Mouse (Mus musculus) E14TG2a.4 (cell line): ENCODE results near the gene Agrn.

Experiments
- H3K27me3 ChIP-seq: 2 replicates; pipeline ENCODE4 v1.6.1; 2014; ENCODE audit warnings: low read length, control low read depth; ENCODE audit not compliant: insufficient read depth
- H3K36me3 ChIP-seq: 2 replicates; pipeline ENCODE4 v1.6.1; 2014; ENCODE audit warnings: low read length, control low read depth; ENCODE audit not compliant: insufficient read depth
- H3K4me1 ChIP-seq: replicated peaks from 2 replicates; pipeline ENCODE4 v1.6.1; 2014; ENCODE audit warnings: low read depth, low read length, control low read depth
- H3K4me3 ChIP-seq: replicated peaks from 2 replicates; pipeline ENCODE4 v1.5.1; 2014; ENCODE audit warnings: mild to moderate bottlenecking, low read length
- H3K9me3 ChIP-seq: 2 replicates; pipeline ENCODE4 v1.6.1; 2014; ENCODE audit warnings: low read length, control low read depth
- CTCF ChIP-seq: conservative IDR thresholded peaks from 2 replicates; pipeline ENCODE4 v1.5.1; 2014; ENCODE audit warnings: low read length
- NANOG ChIP-seq: IDR thresholded peaks from 2 replicates; pipeline ENCODE4 v1.6.1; 2014; ENCODE audit warnings: borderline replicate concordance, low read length, mixed read lengths
- POU5F1 ChIP-seq: IDR thresholded peaks from 2 replicates; pipeline ENCODE4 v1.6.1; 2014; ENCODE audit warnings: low read length, borderline replicate concordance

The Agrn gene

GRCm38 (mm10) chr4:156130940-156131339, 66.3 kb downstream of the Agrn start:
- H3K27me3 ChIP-seq, result peaks cover 18% of the 10 kb centered on the region
- peaks cover 23% of the 10 kb centered on the region for H3K9me3 ChIP-seq
- no peak overlapping the region for H3K4me3 ChIP-seq
- H3K4me1 ChIP-seq, result peaks cover 63% of the 10 kb centered on the region
- peaks cover 30% of the 10 kb centered on the region for H3K36me3 ChIP-seq
- no peak for TF ChIP-seq POU5F1
- TF ChIP-seq NANOG, result no peak
- no peak for TF ChIP-seq CTCF

DNA sequence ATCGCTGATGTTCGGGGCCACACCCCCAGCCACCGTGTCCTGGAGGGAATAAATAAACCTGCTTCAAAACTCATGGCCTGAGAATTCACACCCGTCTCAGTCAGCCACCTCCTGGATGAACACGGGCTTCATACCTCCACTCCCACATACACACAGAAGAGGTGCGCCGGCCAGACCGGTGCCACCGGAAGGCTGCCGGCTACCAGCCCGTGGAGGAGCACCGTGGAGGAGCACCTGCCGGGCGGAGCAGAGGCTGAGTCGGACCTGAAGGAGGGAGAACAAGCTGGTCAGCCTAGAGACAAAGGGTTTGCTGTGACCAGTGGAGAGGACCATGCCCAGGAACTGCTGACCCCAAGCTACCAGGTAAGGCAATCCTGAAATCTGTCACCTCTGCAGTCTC, 66.9 kb downstream of the Agrn start, which contains the start of gene Rnf223:
Gene Rnf223, plus strand, starts transcription at position 78 of the 400 bp plus-strand sequence.
- Histone ChIP-seq H3K36me3 (peaks cover 35% of the 10 kb centered on the region), H3K4me3 (no peak within 1 kb of the TSS), H3K27me3 (peaks cover 18% of the 10 kb centered on the region), H3K4me1 (peaks cover 58% of the 10 kb centered on the region), H3K9me3 (peaks cover 28% of the 10 kb centered on the region)
- TF ChIP-seq POU5F1 (no peak), NANOG (no peak), CTCF (no peak)

DNA sequence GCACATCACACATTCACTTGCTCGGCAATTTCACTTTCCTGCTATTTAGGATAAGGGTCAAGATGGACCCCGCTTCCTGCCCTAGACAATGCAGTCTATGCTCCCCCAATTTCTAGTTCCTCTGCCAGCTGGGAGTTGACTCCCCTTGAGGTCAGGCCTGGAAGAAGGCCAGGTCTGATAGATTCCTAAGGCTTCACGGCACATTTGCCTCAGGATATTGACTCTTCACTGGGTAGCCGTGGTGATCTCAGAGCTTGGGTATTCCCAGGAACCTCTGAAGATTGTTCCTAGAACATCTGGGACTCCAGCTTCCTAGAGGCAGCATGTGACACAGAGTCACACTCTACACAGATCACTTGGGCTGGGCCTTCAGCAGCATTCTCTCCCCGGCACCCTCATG, 68.5 kb downstream of the Agrn start:
- TF ChIP-seq POU5F1 (no peak), NANOG (no peak), CTCF (no peak)
- Histone ChIP-seq H3K36me3 (peaks cover 52% of the 10 kb centered on the region), H3K4me3 (no peak overlapping the region), H3K9me3 (peaks cover 29% of the 10 kb centered on the region), H3K4me1 (peaks cover 42% of the 10 kb centered on the region), H3K27me3 (peaks cover 18% of the 10 kb centered on the region)

- peaks cover 23% of the 10 kb centered on the region for H3K4me1 ChIP-seq
- no peak for TF ChIP-seq CTCF
- TF ChIP-seq POU5F1, result no peak
- no peak for TF ChIP-seq NANOG
- H3K4me3 ChIP-seq, result no peak overlapping the region
- H3K9me3 ChIP-seq, result peaks cover 29% of the 10 kb centered on the region
- peaks cover 5% of the 10 kb centered on the region; the same call in 1 of the 2 replicates for H3K27me3 ChIP-seq
- H3K36me3 ChIP-seq, result peaks cover 71% of the 10 kb centered on the region
Measured at GRCm38 (mm10) chr4:156126841-156127240, 70.4 kb downstream of the Agrn start.

DNA sequence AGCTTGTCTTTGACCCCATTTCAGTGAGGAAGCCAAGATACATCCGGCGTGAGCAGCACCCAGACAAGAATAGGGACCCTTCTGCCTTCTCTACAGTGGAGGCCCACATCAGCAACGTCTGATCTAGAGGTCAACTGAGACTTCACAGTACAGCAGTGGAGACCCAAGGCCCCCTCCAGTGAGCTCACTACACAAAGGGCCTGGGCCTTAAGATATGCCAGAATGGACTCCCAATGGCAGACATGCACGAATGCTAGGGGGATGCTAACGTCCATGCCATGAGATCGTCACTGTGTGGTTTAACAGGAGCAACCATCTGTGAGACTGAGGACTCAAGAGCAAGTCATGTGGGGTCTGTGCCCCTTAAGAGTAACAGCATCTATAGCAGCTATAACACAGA, 71.9 kb downstream of the Agrn start:
- no peak for TF ChIP-seq POU5F1
- no peak for TF ChIP-seq NANOG
- TF ChIP-seq CTCF, result no peak
- Histone ChIP-seq H3K27me3 (no peaks in the 10 kb centered on the region), H3K9me3 (peaks cover 29% of the 10 kb centered on the region), H3K4me3 (no peak overlapping the region), H3K36me3 (peaks cover 85% of the 10 kb centered on the region), H3K4me1 (peaks cover 20% of the 10 kb centered on the region)

GRCm38 (mm10) chr4:156124077-156124476, 73.2 kb downstream of the Agrn start:
- H3K4me1 ChIP-seq, result peaks cover 16% of the 10 kb centered on the region; the same call in 1 of the 2 replicates
- peaks cover 98% of the 10 kb centered on the region for H3K36me3 ChIP-seq
- TF ChIP-seq CTCF, result no peak
- TF ChIP-seq NANOG, result no peak
- no peak for TF ChIP-seq POU5F1
- no peak overlapping the region for H3K4me3 ChIP-seq
- peaks cover 29% of the 10 kb centered on the region for H3K9me3 ChIP-seq
- no peaks in the 10 kb centered on the region for H3K27me3 ChIP-seq
